Mouse (Mus musculus): ENCODE measurements around the gene Immp2l. TPM values are rescaled to one million over a fixed set of nuclear protein-coding genes. Genes with fewer than 3 reads are reported as not detected.

The Immp2l gene
- total and polyA plus RNA-seq, 2 experiments from 2014 or later = 1.7 to 10.9 TPM

DNA sequence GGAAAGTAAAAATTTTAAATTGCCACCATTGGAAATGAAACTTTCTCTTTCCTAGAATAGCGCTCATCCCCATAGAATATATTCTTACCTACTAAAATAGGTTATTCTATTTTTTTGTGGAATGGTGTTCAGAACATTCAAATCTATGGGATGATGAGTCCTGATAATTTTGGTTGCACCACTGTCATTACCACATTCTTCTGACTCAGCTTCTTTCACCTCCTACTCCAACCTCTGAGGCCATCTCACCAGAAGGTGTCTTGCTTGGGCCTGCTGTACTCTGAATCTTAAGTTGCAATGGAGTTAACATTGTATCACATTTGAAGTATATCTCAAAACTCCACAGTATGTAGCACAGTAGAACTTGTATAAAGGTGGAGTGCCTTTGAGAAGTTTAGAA is 224.4 kb downstream of the Immp2l start:
- Histone ChIP-seq H3K27me3 (ENCODE audit: insufficient read depth, low read length) (no peaks in the 10 kb centered on the region), H3K4me3 (ENCODE audit: low read length) (no peak overlapping the region), H3K36me3 (ENCODE audit: insufficient read depth, low read length) (no peaks in the 10 kb centered on the region), H3K4me1 (ENCODE audit: insufficient read depth, low read length) (no peaks in the 10 kb centered on the region), H3K9me3 (ENCODE audit: low read length) (no peaks in the 10 kb centered on the region), H3K9ac (replicated peaks; ENCODE audit: low read length) (no peak overlapping the region), H3K27ac (no peak overlapping the region), H3K4me2 (ENCODE audit: low read depth, low read length) (no peak overlapping the region)
- WGBS = 95% methylated on average over 1 of the region's 1 CpGs
- ATAC-seq (no peak), DNase-seq (ENCODE audit: low spot score) (no peak)
- TF ChIP-seq CTCF (IDR thresholded peaks at IDR 0.05; ENCODE audit: low read depth) = no peak

DNA sequence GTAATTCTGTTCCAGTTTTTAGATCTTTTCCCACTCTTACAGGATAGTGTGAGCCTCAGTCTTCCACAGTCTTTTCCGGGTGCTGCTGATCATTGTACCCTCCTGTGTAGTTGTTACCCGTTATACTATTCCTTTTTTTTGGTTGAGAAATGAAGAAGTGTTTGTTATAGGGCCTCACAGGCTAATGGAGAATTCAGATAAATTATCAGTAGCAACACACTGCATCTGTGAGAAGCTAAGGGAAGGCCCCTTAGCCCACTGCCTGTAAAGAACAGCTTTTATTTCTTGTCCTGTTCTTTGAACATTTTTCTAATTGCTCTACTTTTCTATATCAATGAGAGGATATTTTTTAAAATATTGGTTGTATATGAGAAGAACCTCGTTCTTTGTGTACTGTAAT is 226.2 kb downstream of the Immp2l start:
- WGBS = 73% methylated on average over 3 of the region's 3 CpGs
- no peak overlapping the region for H3K4me3 ChIP-seq (ENCODE audit: low read length)
- H3K27ac ChIP-seq = no peak overlapping the region
- DNase-seq (ENCODE audit: low spot score) = no peak
- no peak for ATAC-seq
- no peak overlapping the region for H3K4me2 ChIP-seq (ENCODE audit: low read depth, low read length)
- TF ChIP-seq CTCF (IDR thresholded peaks at IDR 0.05; ENCODE audit: low read depth) = no peak
- H3K4me1 ChIP-seq (ENCODE audit: insufficient read depth, low read length) = no peaks in the 10 kb centered on the region
- no peaks in the 10 kb centered on the region for H3K27me3 ChIP-seq (ENCODE audit: insufficient read depth, low read length)
- H3K9ac ChIP-seq (replicated peaks; ENCODE audit: low read length) = no peak overlapping the region
- H3K36me3 ChIP-seq (ENCODE audit: insufficient read depth, low read length) = no peaks in the 10 kb centered on the region
- H3K9me3 ChIP-seq (ENCODE audit: low read length) = no peaks in the 10 kb centered on the region

DNA sequence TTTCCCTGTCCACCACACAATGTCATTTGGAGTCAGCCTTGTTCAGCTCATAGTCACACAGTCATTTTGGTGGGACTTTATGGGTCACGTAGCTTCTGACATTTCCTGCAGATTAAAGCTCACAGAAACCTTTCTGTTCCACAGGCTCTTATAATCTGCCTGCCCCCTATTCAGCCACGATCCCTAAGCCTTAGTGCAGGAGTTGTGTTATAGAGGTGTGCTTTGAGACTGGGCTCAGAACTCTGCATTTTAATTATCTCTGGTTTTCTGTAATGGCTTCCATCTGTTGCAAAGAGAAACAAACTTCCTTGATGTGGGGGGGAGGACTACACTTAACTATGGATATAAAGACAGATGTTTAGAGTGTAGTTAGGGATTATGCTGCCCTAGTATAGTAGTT is 234.0 kb downstream of the Immp2l start:
- no peaks in the 10 kb centered on the region for H3K9me3 ChIP-seq (ENCODE audit: low read length)
- H3K4me3 ChIP-seq (ENCODE audit: low read length) = no peak overlapping the region
- no peak for DNase-seq (ENCODE audit: low spot score)
- H3K27ac ChIP-seq = no peak overlapping the region
- TF ChIP-seq CTCF (IDR thresholded peaks at IDR 0.05; ENCODE audit: low read depth) = no peak
- no peak for ATAC-seq
- H3K36me3 ChIP-seq (ENCODE audit: insufficient read depth, low read length) = no peaks in the 10 kb centered on the region
- H3K9ac ChIP-seq (replicated peaks; ENCODE audit: low read length) = no peak overlapping the region
- H3K4me1 ChIP-seq (ENCODE audit: insufficient read depth, low read length) = no peaks in the 10 kb centered on the region
- 79% methylated on average over 2 of the region's 2 CpGs for WGBS
- H3K27me3 ChIP-seq (ENCODE audit: insufficient read depth, low read length) = no peaks in the 10 kb centered on the region
- no peak overlapping the region for H3K4me2 ChIP-seq (ENCODE audit: low read depth, low read length)

DNA sequence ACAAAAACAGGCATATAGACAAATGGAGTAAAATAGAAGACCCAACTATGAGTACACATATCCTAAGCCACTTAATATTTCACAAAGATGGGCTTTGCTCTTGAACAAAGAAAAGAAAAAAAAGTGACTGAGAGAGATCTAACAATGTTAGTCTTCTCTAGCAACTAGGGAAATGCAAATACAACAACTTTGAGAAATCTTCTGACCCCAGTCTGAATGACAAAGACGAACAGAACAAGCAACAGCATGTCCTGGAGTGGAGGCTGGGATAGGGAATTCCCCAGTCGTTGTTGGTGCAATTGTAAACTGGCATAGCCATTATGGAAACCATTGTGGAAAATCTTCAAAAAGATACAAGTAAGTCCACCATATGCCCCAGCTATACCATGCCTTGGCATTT is 235.7 kb downstream of the Immp2l start:
- no peak overlapping the region for H3K27ac ChIP-seq
- H3K4me2 ChIP-seq (ENCODE audit: low read depth, low read length) = no peak overlapping the region
- 63% methylated on average over 2 of the region's 2 CpGs for WGBS
- no peak overlapping the region for H3K4me3 ChIP-seq (ENCODE audit: low read length)
- H3K36me3 ChIP-seq (ENCODE audit: insufficient read depth, low read length) = no peaks in the 10 kb centered on the region
- H3K9me3 ChIP-seq (ENCODE audit: low read length) = no peaks in the 10 kb centered on the region
- H3K4me1 ChIP-seq (ENCODE audit: insufficient read depth, low read length) = no peaks in the 10 kb centered on the region
- no peak overlapping the region for H3K9ac ChIP-seq (replicated peaks; ENCODE audit: low read length)
- no peak for TF ChIP-seq CTCF (IDR thresholded peaks at IDR 0.05; ENCODE audit: low read depth)
- DNase-seq (ENCODE audit: low spot score) (no peak), ATAC-seq (no peak)
- H3K27me3 ChIP-seq (ENCODE audit: insufficient read depth, low read length) = no peaks in the 10 kb centered on the region

DNA sequence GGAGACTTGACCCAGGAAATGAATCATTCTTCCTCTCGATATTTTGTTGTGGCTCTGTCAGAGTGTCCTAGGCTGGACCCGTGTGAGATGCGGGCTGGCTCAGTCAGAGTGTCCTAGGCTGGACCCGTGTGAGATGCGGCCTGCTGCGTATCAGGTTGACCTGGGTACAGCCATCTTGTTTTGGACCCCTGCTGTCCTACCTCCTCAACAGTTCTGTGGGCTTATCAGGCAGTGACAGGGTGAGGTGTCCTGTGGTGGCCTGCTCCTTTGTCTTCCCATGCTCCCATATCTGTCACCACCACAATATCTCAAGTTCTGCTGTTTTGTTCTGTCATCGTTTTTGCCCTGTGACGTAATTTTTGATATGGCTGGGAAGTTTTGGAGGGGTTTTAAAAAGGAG is 250.2 kb downstream of the Immp2l start:
- Histone ChIP-seq H3K27ac (no peak overlapping the region), H3K4me2 (ENCODE audit: low read depth, low read length) (no peak overlapping the region), H3K36me3 (ENCODE audit: insufficient read depth, low read length) (no peaks in the 10 kb centered on the region), H3K27me3 (ENCODE audit: insufficient read depth, low read length) (no peaks in the 10 kb centered on the region), H3K9ac (replicated peaks; ENCODE audit: low read length) (no peak overlapping the region), H3K9me3 (ENCODE audit: low read length) (no peaks in the 10 kb centered on the region), H3K4me1 (ENCODE audit: insufficient read depth, low read length) (no peaks in the 10 kb centered on the region), H3K4me3 (ENCODE audit: low read length) (no peak overlapping the region)
- WGBS = 89% methylated on average over 8 of the region's 8 CpGs
- DNase-seq (ENCODE audit: low spot score) (no peak), ATAC-seq (no peak)
- TF ChIP-seq CTCF (IDR thresholded peaks at IDR 0.05; ENCODE audit: low read depth) = no peak

DNA sequence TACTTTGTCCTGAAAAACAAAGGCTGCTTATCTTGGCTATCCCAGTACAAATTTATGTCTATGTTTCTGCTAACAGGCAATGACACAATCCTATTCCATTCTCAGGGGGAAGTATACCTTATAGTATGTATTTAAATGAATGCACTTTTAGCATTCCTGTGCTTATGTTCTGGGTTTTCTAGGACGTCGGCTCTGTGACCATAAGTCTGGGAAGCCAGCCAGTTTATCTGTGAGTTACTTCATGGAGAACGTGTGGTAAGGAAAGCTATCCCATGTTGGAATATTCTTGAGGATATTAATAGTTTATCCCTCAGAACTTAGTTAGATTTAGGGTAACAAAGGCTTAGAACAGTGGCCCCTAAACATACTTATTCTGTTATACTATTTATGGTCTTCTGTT is 251.5 kb downstream of the Immp2l start:
- Histone ChIP-seq H3K4me1 (ENCODE audit: insufficient read depth, low read length) (no peaks in the 10 kb centered on the region), H3K9ac (replicated peaks; ENCODE audit: low read length) (no peak overlapping the region), H3K9me3 (ENCODE audit: low read length) (no peaks in the 10 kb centered on the region), H3K4me3 (ENCODE audit: low read length) (no peak overlapping the region), H3K36me3 (ENCODE audit: insufficient read depth, low read length) (no peaks in the 10 kb centered on the region), H3K27me3 (ENCODE audit: insufficient read depth, low read length) (no peaks in the 10 kb centered on the region), H3K27ac (no peak overlapping the region), H3K4me2 (ENCODE audit: low read depth, low read length) (no peak overlapping the region)
- ATAC-seq (no peak), DNase-seq (ENCODE audit: low spot score) (no peak)
- 20% methylated on average over 3 of the region's 3 CpGs for WGBS
- no peak for TF ChIP-seq CTCF (IDR thresholded peaks at IDR 0.05; ENCODE audit: low read depth)

DNA sequence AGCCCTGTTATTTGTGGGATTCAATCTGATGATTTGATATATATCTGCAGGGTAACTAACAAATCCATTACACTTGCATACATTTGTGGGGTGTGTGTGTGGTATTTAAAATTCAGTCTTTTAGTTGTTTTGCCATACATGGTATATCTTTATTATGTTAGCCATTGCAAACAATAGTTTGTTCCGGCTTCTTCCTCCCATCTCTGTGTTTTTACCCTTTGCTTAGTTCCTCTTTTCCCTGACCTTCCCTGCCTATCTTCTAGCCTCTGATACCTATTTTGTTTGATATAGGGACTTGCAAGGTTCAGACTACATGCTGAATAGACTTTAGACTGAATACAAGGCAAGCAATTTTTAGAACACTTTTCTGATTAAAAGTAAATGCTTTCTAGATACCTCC is 254.0 kb downstream of the Immp2l start:
- Histone ChIP-seq H3K9me3 (ENCODE audit: low read length) (no peaks in the 10 kb centered on the region), H3K4me2 (ENCODE audit: low read depth, low read length) (no peak overlapping the region), H3K4me1 (ENCODE audit: insufficient read depth, low read length) (no peaks in the 10 kb centered on the region), H3K36me3 (ENCODE audit: insufficient read depth, low read length) (no peaks in the 10 kb centered on the region), H3K9ac (replicated peaks; ENCODE audit: low read length) (no peak overlapping the region), H3K4me3 (ENCODE audit: low read length) (no peak overlapping the region), H3K27ac (no peak overlapping the region), H3K27me3 (ENCODE audit: insufficient read depth, low read length) (no peaks in the 10 kb centered on the region)
- WGBS = 93% methylated on average over 1 of the region's 1 CpGs
- no peak for ATAC-seq
- TF ChIP-seq CTCF (IDR thresholded peaks at IDR 0.05; ENCODE audit: low read depth) = no peak
- DNase-seq (ENCODE audit: low spot score) = no peak

Measured in hindbrain, postnatal 0 days (tissue).